Mouse (Mus musculus): ENCODE data around the gene Mrps5.

GRCm38 (mm10) chr2:127584436-127584858, 2.6 kb upstream of the Mrps5 start:
- no peak for TF ChIP-seq POLR2AphosphoS5 (IDR thresholded peaks at IDR 0.05; ENCODE audit: insufficient replicate concordance, low read depth, low read length)
- no peak for TF ChIP-seq GATA2 (IDR thresholded peaks at IDR 0.05; ENCODE audit: borderline replicate concordance, low read depth, low read length)
